Mouse (Mus musculus): ENCODE measurements around the gene Nr1i2. TPM values are rescaled to one million over a fixed set of nuclear protein-coding genes. Genes with fewer than 3 reads are reported as not detected.

Gene Nr1i2
- total and polyA plus RNA-seq, 2 experiments from 2014 or later: not detected

DNA sequence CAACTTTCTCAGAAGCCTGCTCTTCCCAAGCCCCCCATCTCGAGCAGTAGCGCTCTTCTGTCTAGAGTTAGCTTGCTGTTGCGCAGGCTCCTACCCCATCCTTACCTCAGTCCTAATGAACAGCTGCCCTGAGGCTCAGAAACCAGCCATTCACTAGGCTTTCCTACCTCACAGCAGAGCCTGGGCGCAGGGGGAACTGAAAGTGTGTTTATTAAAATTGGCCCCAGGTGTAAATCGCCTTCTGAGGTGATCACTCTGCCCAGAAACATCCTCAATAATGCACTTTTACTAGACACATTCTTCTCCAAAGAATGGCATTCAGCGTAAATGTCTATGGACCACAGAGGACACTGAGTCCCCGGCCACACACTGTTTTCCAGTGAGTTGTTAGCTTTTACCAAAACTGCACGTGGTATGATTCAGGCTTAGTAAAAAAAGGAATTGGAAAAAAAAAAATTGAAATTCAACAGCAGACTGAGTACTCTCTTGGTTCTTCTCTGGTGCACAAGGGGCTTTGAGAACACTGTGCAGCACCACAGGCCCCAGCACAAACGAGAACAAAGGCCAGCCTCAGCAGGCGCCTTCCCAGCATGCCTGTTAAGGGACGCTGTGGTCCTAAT, 32.3 kb upstream of the Nr1i2 start:
- H3K36me3 ChIP-seq (ENCODE audit: insufficient read depth, low read length): no peaks in the 10 kb centered on the region
- no peak for ATAC-seq (ENCODE audit: low FRiP score)
- H3K27ac ChIP-seq (ENCODE audit: low read depth, low read length): no peak overlapping the region
- H3K9me3 ChIP-seq (ENCODE audit: low read length): no peaks in the 10 kb centered on the region
- WGBS: 75% methylated on average over 11 of the region's 11 CpGs
- TF ChIP-seq CTCF (IDR thresholded peaks at IDR 0.05): no peak
- no peaks in the 10 kb centered on the region for H3K27me3 ChIP-seq (ENCODE audit: insufficient read depth, low read length)
- DNase-seq (ENCODE audit: low spot score): no peak
- no peak overlapping the region for H3K9ac ChIP-seq (replicated peaks; ENCODE audit: low read length, poor library complexity, severe bottlenecking)
- H3K4me2 ChIP-seq (ENCODE audit: low read depth, low read length, poor library complexity, severe bottlenecking): no peak overlapping the region
- no peaks in the 10 kb centered on the region for H3K4me1 ChIP-seq (ENCODE audit: insufficient read depth, low read length)
- H3K4me3 ChIP-seq (ENCODE audit: low read depth, low read length): no peak overlapping the region

DNA sequence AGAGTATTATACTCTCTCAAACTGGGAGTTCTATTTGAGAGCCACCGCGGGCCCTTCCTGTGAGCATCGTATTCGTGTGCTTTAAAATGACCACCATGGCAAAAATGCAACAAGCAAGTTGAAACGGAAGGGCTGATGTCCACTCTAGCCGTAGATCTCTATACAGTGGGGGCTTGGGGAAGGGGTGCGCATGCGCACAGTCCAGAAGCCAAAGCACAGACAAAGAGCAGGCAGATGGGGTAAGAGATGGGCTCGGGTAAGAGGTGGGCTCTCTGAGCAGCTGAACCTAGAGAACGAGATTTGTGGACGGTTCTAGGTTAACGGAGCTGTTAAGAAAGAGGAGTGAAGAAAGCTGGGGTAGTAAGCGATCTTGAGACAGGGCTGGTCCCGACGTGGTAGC, 29.7 kb upstream of the Nr1i2 start:
- ATAC-seq (ENCODE audit: low FRiP score): no peak
- Histone ChIP-seq H3K9ac (replicated peaks; ENCODE audit: low read length, poor library complexity, severe bottlenecking) (no peak overlapping the region), H3K9me3 (ENCODE audit: low read length) (no peaks in the 10 kb centered on the region), H3K27me3 (ENCODE audit: insufficient read depth, low read length) (no peaks in the 10 kb centered on the region), H3K4me3 (ENCODE audit: low read depth, low read length) (no peak overlapping the region), H3K4me2 (ENCODE audit: low read depth, low read length, poor library complexity, severe bottlenecking) (no peak overlapping the region), H3K4me1 (ENCODE audit: insufficient read depth, low read length) (no peaks in the 10 kb centered on the region), H3K36me3 (ENCODE audit: insufficient read depth, low read length) (no peaks in the 10 kb centered on the region), H3K27ac (ENCODE audit: low read depth, low read length) (no peak overlapping the region)
- TF ChIP-seq CTCF (IDR thresholded peaks at IDR 0.05): no peak
- WGBS: 88% methylated on average over 15 of the region's 15 CpGs
- no peak for DNase-seq (ENCODE audit: low spot score)

DNA sequence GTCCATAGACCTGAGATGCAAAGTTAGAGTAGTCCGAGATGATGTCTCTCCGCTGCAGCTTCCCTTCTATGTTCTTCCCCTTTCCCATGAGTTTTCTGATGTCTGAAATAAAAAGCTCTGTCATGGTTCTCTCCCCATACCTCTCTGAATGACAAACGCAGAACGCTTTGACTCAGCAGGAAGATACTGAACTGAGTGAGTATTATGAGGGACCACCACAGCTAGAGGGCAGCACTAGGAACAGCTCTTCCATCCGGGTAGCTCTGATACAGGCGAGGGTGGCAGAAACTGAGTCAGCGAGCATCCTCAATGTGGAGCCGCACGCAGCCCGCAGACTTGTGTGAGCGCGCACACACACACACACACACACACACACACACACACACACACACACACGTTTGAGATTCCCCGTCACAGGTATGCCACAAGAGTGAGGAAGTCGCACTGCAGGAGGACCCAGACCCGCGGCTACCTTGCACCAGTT, 26.9 kb upstream of the Nr1i2 start:
- H3K4me2 ChIP-seq (ENCODE audit: low read depth, low read length, poor library complexity, severe bottlenecking): peak overlapping the region; percentile 42
- no peaks in the 10 kb centered on the region for H3K36me3 ChIP-seq (ENCODE audit: insufficient read depth, low read length)
- 25% methylated on average over 15 of the region's 17 CpGs for WGBS
- H3K9ac ChIP-seq (replicated peaks; ENCODE audit: low read length, poor library complexity, severe bottlenecking): no peak overlapping the region
- DNase-seq (ENCODE audit: low spot score) (peak; percentile 76), ATAC-seq (ENCODE audit: low FRiP score) (peak; percentile 82)
- H3K4me3 ChIP-seq (ENCODE audit: low read depth, low read length): no peak overlapping the region
- TF ChIP-seq CTCF (IDR thresholded peaks at IDR 0.05): peak; percentile 81
- no peaks in the 10 kb centered on the region for H3K4me1 ChIP-seq (ENCODE audit: insufficient read depth, low read length)
- no peak overlapping the region for H3K27ac ChIP-seq (ENCODE audit: low read depth, low read length)
- H3K9me3 ChIP-seq (ENCODE audit: low read length): no peaks in the 10 kb centered on the region
- no peaks in the 10 kb centered on the region for H3K27me3 ChIP-seq (ENCODE audit: insufficient read depth, low read length)

DNA sequence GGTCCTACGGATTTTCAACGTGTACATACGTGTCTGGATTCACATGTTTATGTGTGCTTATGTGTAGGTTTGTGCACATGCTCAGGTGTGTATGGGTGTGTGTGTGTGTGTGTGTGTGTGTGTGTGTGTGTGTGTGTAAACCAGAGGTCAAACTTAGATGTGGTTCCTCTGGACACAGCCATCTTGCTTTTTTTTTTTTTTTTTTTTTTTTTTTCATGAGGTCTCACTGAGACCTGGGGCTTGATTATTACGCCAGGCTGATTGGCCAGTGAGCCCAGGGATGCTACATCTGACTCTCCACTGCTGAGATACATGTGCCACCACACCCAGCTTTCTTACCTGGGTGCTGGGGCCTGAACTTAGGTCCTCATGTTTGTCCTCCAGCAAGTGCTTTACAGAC, 24.5 kb upstream of the Nr1i2 start:
- H3K9me3 ChIP-seq (ENCODE audit: low read length): no peaks in the 10 kb centered on the region
- DNase-seq (ENCODE audit: low spot score) (no peak), ATAC-seq (ENCODE audit: low FRiP score) (no peak)
- no peak overlapping the region for H3K4me2 ChIP-seq (ENCODE audit: low read depth, low read length, poor library complexity, severe bottlenecking)
- H3K4me3 ChIP-seq (ENCODE audit: low read depth, low read length): no peak overlapping the region
- H3K27ac ChIP-seq (ENCODE audit: low read depth, low read length): no peak overlapping the region
- H3K4me1 ChIP-seq (ENCODE audit: insufficient read depth, low read length): no peaks in the 10 kb centered on the region
- no peak for TF ChIP-seq CTCF (IDR thresholded peaks at IDR 0.05)
- H3K9ac ChIP-seq (replicated peaks; ENCODE audit: low read length, poor library complexity, severe bottlenecking): no peak overlapping the region
- H3K36me3 ChIP-seq (ENCODE audit: insufficient read depth, low read length): no peaks in the 10 kb centered on the region
- H3K27me3 ChIP-seq (ENCODE audit: insufficient read depth, low read length): no peaks in the 10 kb centered on the region
- 89% methylated on average over 4 of the region's 4 CpGs for WGBS

DNA sequence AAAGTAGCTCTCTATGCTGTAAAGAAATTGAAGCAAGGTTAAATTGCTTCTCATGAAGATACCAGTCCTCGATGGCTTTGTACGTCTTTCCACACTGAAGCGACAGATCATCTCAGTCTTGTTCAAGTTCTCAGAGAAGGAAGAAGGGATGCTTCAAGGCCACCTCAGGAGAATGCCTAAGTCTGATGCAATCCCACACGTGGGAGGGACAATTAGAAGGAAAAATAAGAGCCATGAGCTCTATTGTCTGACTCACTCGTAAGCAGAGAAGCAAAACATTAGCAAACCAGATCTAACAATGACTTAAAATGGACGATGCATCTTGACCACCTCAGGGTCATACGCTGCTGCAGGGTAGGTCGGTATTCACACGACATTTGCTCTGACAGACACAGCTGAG, 23.9 kb upstream of the Nr1i2 start:
- Histone ChIP-seq H3K9me3 (ENCODE audit: low read length) (no peaks in the 10 kb centered on the region), H3K9ac (replicated peaks; ENCODE audit: low read length, poor library complexity, severe bottlenecking) (no peak overlapping the region), H3K4me2 (ENCODE audit: low read depth, low read length, poor library complexity, severe bottlenecking) (no peak overlapping the region), H3K27ac (ENCODE audit: low read depth, low read length) (no peak overlapping the region), H3K4me3 (ENCODE audit: low read depth, low read length) (no peak overlapping the region), H3K36me3 (ENCODE audit: insufficient read depth, low read length) (no peaks in the 10 kb centered on the region), H3K4me1 (ENCODE audit: insufficient read depth, low read length) (no peaks in the 10 kb centered on the region), H3K27me3 (ENCODE audit: insufficient read depth, low read length) (no peaks in the 10 kb centered on the region)
- no peak for TF ChIP-seq CTCF (IDR thresholded peaks at IDR 0.05)
- WGBS: 77% methylated on average over 9 of the region's 9 CpGs
- ATAC-seq (ENCODE audit: low FRiP score) (no peak), DNase-seq (ENCODE audit: low spot score) (no peak)

DNA sequence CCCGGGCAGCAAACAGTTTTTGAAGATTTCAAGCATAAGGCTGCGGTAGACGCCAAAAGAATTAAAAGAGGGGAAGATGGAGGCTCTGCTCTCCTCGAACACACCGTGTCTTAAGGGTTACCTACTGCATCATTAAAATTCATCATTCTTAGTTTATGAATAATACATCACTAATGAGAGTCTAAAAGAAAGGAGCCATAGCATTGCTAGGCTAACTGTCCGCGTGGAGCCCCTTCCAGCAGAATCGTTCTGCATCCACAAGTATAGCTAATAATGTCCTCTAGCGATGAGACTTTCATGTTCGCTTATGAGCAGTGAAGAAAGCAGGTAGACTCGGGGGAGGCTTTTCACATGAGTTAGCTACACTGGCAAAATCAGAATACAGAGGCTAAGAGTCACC, 13.6 kb upstream of the Nr1i2 start:
- H3K4me2 ChIP-seq (ENCODE audit: low read depth, low read length, poor library complexity, severe bottlenecking): peak overlapping the region; percentile 32
- peak overlapping the region; percentile 21; the same call in 1 of the 2 replicates for H3K27ac ChIP-seq (ENCODE audit: low read depth, low read length)
- no peak for TF ChIP-seq CTCF (IDR thresholded peaks at IDR 0.05)
- no peaks in the 10 kb centered on the region for H3K27me3 ChIP-seq (ENCODE audit: insufficient read depth, low read length)
- WGBS: 41% methylated on average over 11 of the region's 11 CpGs
- ATAC-seq (ENCODE audit: low FRiP score) (0 out of 2 replicates have a peak, but pooled peaks have one; percentile 42), DNase-seq (ENCODE audit: low spot score) (no peak)
- no peaks in the 10 kb centered on the region for H3K4me1 ChIP-seq (ENCODE audit: insufficient read depth, low read length)
- no peaks in the 10 kb centered on the region for H3K36me3 ChIP-seq (ENCODE audit: insufficient read depth, low read length)
- H3K4me3 ChIP-seq (ENCODE audit: low read depth, low read length): no peak overlapping the region
- H3K9ac ChIP-seq (replicated peaks; ENCODE audit: low read length, poor library complexity, severe bottlenecking): no peak overlapping the region
- no peaks in the 10 kb centered on the region for H3K9me3 ChIP-seq (ENCODE audit: low read length)

Data from midbrain, postnatal 0 days (tissue).